Comparison of ENCODE assay signal across 34 mouse cellular contexts in the genomic region with DNA sequence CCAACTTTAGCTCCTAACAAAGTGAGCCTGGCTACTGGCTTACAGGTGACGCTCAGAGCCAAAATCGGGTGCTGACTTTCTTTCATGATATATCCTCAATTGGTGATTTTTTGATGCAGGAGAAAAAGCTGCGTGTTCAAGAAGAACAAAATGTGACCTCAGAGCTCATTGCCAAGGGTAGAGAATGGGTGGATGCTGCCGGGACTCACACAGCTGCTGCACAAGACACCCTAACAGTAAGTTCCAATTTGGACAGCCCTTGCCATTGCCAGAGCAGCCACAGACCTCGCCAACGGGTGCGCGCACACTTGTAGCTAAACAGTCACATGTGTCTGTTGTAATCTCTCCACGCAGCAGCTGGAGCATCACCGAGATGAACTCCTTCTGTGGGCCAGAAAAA.
"Had no signal": no experiment of that assay in that cellular context is flagged by ENCODE, and none has a peak within 500 bp of the region (broad histone marks: within the 10 kb centered on the region; RNA-seq: fewer than 3 reads in every experiment).

No protein-coding gene starts in this region.

- H3K4me3 ChIP-seq: heart, embryonic 10.5 days; heart, embryonic 12.5 days; heart, embryonic 13.5 days; heart, embryonic 15.5 days; hindbrain, embryonic 10.5 days; hindbrain, embryonic 12.5 days; hindbrain, embryonic 13.5 days; hindbrain, embryonic 15.5 days; intestine, embryonic 15.5 days; kidney, embryonic 15.5 days; layer of hippocampus, adult 2 months had no signal

- H3K9me3 ChIP-seq: heart, embryonic 10.5 days; heart, embryonic 12.5 days; heart, embryonic 13.5 days; heart, embryonic 15.5 days; hindbrain, embryonic 10.5 days; hindbrain, embryonic 12.5 days; hindbrain, embryonic 13.5 days; hindbrain, embryonic 15.5 days; intestine, embryonic 15.5 days; kidney, embryonic 15.5 days had no signal

- H3K27ac ChIP-seq: heart, embryonic 10.5 days; heart, embryonic 13.5 days; heart, embryonic 15.5 days; hindbrain, embryonic 10.5 days; hindbrain, embryonic 12.5 days; hindbrain, embryonic 13.5 days; hindbrain, embryonic 14.5 days; hindbrain, embryonic 15.5 days; hindbrain, postnatal 0 days; intestine, embryonic 15.5 days; kidney, embryonic 15.5 days; kidney, postnatal 0 days; layer of hippocampus, adult 2 months had no signal

- H3K36me3 ChIP-seq: heart, embryonic 10.5 days; heart, embryonic 12.5 days; heart, embryonic 13.5 days; heart, embryonic 15.5 days; hindbrain, embryonic 15.5 days; intestine, embryonic 15.5 days had no signal

- H3K9ac ChIP-seq: heart, embryonic 12.5 days; heart, embryonic 13.5 days; heart, embryonic 15.5 days; hindbrain, embryonic 12.5 days; hindbrain, embryonic 13.5 days; hindbrain, embryonic 14.5 days; hindbrain, embryonic 15.5 days; intestine, embryonic 15.5 days; kidney, embryonic 15.5 days had no signal

- H3K4me1 ChIP-seq: heart, embryonic 10.5 days; heart, embryonic 12.5 days; heart, embryonic 13.5 days; heart, embryonic 15.5 days; hindbrain, embryonic 10.5 days; hindbrain, embryonic 12.5 days; hindbrain, embryonic 13.5 days; hindbrain, embryonic 15.5 days; intestine, embryonic 15.5 days; kidney, embryonic 15.5 days had no signal

- DNase-seq: heart, postnatal 10 days; heart, postnatal 14 days; heart, postnatal 36 days; kidney, adult 11 months; kidney, adult 18-20 months; kidney, adult 2 months; kidney, adult 8-10 months; kidney, adult 9 months; kidney, postnatal 10 days; kidney, postnatal 14 days; kidney, postnatal 25 days; kidney, postnatal 36 days; kidney, postnatal 4 days; layer of hippocampus, adult 9-11 months; layer of hippocampus, postnatal 36 days had no signal

- ATAC-seq: hindbrain, embryonic 16.5 days; hindbrain, postnatal 0 days; inflammation-experienced regulatory T-cells, adult 6 months; intestine, embryonic 15.5 days; intestine, embryonic 16.5 days; intestine, postnatal 0 days had no signal

- H3K4me2 ChIP-seq: heart, embryonic 11.5 days; heart, embryonic 12.5 days; heart, embryonic 13.5 days; heart, embryonic 15.5 days; hindbrain, embryonic 12.5 days; hindbrain, embryonic 13.5 days; hindbrain, embryonic 14.5 days; hindbrain, embryonic 15.5 days; intestine, embryonic 15.5 days; kidney, embryonic 15.5 days had no signal

- H3K27me3 ChIP-seq: heart, embryonic 12.5 days; heart, embryonic 13.5 days; heart, embryonic 15.5 days; hindbrain, embryonic 12.5 days; hindbrain, embryonic 13.5 days; hindbrain, embryonic 15.5 days; intestine, embryonic 15.5 days; kidney, embryonic 15.5 days had no signal
